Mouse (Mus musculus): ENCODE data around the gene Ankrd60. TPM values are rescaled to one million over a fixed set of nuclear protein-coding genes. Genes with fewer than 3 reads are reported as not detected.

The Ankrd60 gene
- polyA plus RNA-seq, 1 experiment, result not detected

Other genes with a start within 250 kb of the Ankrd60 start
- gene 1700021F07Rik, start 55.8 kb downstream of the Ankrd60 start, polyA plus RNA-seq (2012; rRNA removed), result not detected in 2 replicates
- gene Rab22a, start 81.4 kb upstream of the Ankrd60 start, polyA plus RNA-seq (2012; rRNA removed), result 16.1 and 23.4 TPM in 2 replicates
- gene 1700010B08Rik, start 141.1 kb upstream of the Ankrd60 start, polyA plus RNA-seq (2012; rRNA removed), result not detected in 2 replicates
- gene Vapb, start 159.1 kb upstream of the Ankrd60 start, polyA plus RNA-seq (2012; rRNA removed), result 54.9 and 63.5 TPM in 2 replicates